Mouse (Mus musculus): ENCODE results near the gene Itk. TPM values are rescaled to one million over a fixed set of nuclear protein-coding genes. Genes with fewer than 3 reads are reported as not detected.

Gene Itk
- polyA plus RNA-seq, 1 experiment = 0.05 TPM

- TF ChIP-seq MYOG (IDR thresholded peaks at IDR 0.05; ENCODE audit: control insufficient read depth, extremely low read depth, insufficient read length) = no peak
- Histone ChIP-seq H3K27me3 (ENCODE audit: control insufficient read depth, insufficient read depth, insufficient read length) (no peaks in the 10 kb centered on the region), H3K79me2 (ENCODE audit: control insufficient read depth, insufficient read depth) (no peaks in the 10 kb centered on the region), H3K4me3 (ENCODE audit: insufficient read depth, poor library complexity, severe bottlenecking) (no peak overlapping the region), H3K79me3 (ENCODE audit: low read depth) (no peaks in the 10 kb centered on the region), H3ac (ENCODE audit: control insufficient read depth, insufficient read length, low read depth) (no peak overlapping the region), H3K36me3 (ENCODE audit: control insufficient read depth, insufficient read depth) (no peaks in the 10 kb centered on the region)
Observed at GRCm38 (mm10) chr11:46372331-46372953, 16.9 kb downstream of the Itk start.

- no peak for TF ChIP-seq MYOG (IDR thresholded peaks at IDR 0.05; ENCODE audit: control insufficient read depth, extremely low read depth, insufficient read length)
- no peak for TF ChIP-seq MAX (IDR thresholded peaks at IDR 0.05)
- TF ChIP-seq CTCF (IDR thresholded peaks at IDR 0.05; ENCODE audit: control insufficient read depth, insufficient read depth, insufficient read length) = no peak
- TF ChIP-seq FOSL1 (IDR thresholded peaks at IDR 0.05; ENCODE audit: insufficient read depth, low read length, poor library complexity, severe bottlenecking) = no peak
- TF ChIP-seq CEBPB (IDR thresholded peaks at IDR 0.05; ENCODE audit: low read depth) = no peak
- TF ChIP-seq USF1 (IDR thresholded peaks at IDR 0.05; ENCODE audit: low read depth) = no peak
- TF ChIP-seq MYOD1 (IDR thresholded peaks at IDR 0.05; ENCODE audit: control insufficient read depth, insufficient read length, low read depth) = no peak
Observed at GRCm38 (mm10) chr11:46371250-46371649, 18.1 kb downstream of the Itk start.

GRCm38 (mm10) chr11:46370457-46370856 is 18.9 kb downstream of the Itk start:
- no peak for TF ChIP-seq MAX (IDR thresholded peaks at IDR 0.05)
- no peak for TF ChIP-seq CEBPB (IDR thresholded peaks at IDR 0.05; ENCODE audit: low read depth)
- no peak for TF ChIP-seq CTCF (IDR thresholded peaks at IDR 0.05; ENCODE audit: control insufficient read depth, insufficient read depth, insufficient read length)
- no peak for TF ChIP-seq MYOD1 (IDR thresholded peaks at IDR 0.05; ENCODE audit: control insufficient read depth, insufficient read length, low read depth)
- no peak for TF ChIP-seq MYOG (IDR thresholded peaks at IDR 0.05; ENCODE audit: control insufficient read depth, extremely low read depth, insufficient read length)
- TF ChIP-seq USF1 (IDR thresholded peaks at IDR 0.05; ENCODE audit: low read depth) = no peak
- H3K4me3 ChIP-seq (ENCODE audit: insufficient read depth, poor library complexity, severe bottlenecking) = no peak overlapping the region
- H3K36me3 ChIP-seq (ENCODE audit: control insufficient read depth, insufficient read depth) = no peaks in the 10 kb centered on the region
- H3ac ChIP-seq (ENCODE audit: control insufficient read depth, insufficient read length, low read depth) = no peak overlapping the region
- H3K79me2 ChIP-seq (ENCODE audit: control insufficient read depth, insufficient read depth) = no peaks in the 10 kb centered on the region
- H3K79me3 ChIP-seq (ENCODE audit: low read depth) = no peaks in the 10 kb centered on the region
- no peaks in the 10 kb centered on the region for H3K27me3 ChIP-seq (ENCODE audit: control insufficient read depth, insufficient read depth, insufficient read length)

More at GRCm38 (mm10) chr11:46371250-46371649, 18.1 kb downstream of the Itk start:
- Histone ChIP-seq H3K27me3 (ENCODE audit: control insufficient read depth, insufficient read depth, insufficient read length) (no peaks in the 10 kb centered on the region), H3K79me2 (ENCODE audit: control insufficient read depth, insufficient read depth) (no peaks in the 10 kb centered on the region), H3K79me3 (ENCODE audit: low read depth) (no peaks in the 10 kb centered on the region), H3K4me3 (ENCODE audit: insufficient read depth, poor library complexity, severe bottlenecking) (no peak overlapping the region), H3K36me3 (ENCODE audit: control insufficient read depth, insufficient read depth) (no peaks in the 10 kb centered on the region), H3ac (ENCODE audit: control insufficient read depth, insufficient read length, low read depth) (no peak overlapping the region)

GRCm38 (mm10) chr11:46366357-46366756 is 23.0 kb downstream of the Itk start:
- no peak for TF ChIP-seq MYOG (IDR thresholded peaks at IDR 0.05; ENCODE audit: control insufficient read depth, extremely low read depth, insufficient read length)
- no peak for TF ChIP-seq MAX (IDR thresholded peaks at IDR 0.05)
- TF ChIP-seq MYOD1 (IDR thresholded peaks at IDR 0.05; ENCODE audit: control insufficient read depth, insufficient read length, low read depth) = no peak
- TF ChIP-seq USF1 (IDR thresholded peaks at IDR 0.05; ENCODE audit: low read depth) = no peak
- no peak for TF ChIP-seq FOSL1 (IDR thresholded peaks at IDR 0.05; ENCODE audit: insufficient read depth, low read length, poor library complexity, severe bottlenecking)
- no peak for TF ChIP-seq CEBPB (IDR thresholded peaks at IDR 0.05; ENCODE audit: low read depth)
- no peak for TF ChIP-seq CTCF (IDR thresholded peaks at IDR 0.05; ENCODE audit: control insufficient read depth, insufficient read depth, insufficient read length)

GRCm38 (mm10) chr11:46365744-46366143 is 23.6 kb downstream of the Itk start:
- no peaks in the 10 kb centered on the region for H3K27me3 ChIP-seq (ENCODE audit: control insufficient read depth, insufficient read depth, insufficient read length)
- TF ChIP-seq CEBPB (IDR thresholded peaks at IDR 0.05; ENCODE audit: low read depth) = no peak
- H3ac ChIP-seq (ENCODE audit: control insufficient read depth, insufficient read length, low read depth) = no peak overlapping the region
- no peaks in the 10 kb centered on the region for H3K36me3 ChIP-seq (ENCODE audit: control insufficient read depth, insufficient read depth)
- no peaks in the 10 kb centered on the region for H3K79me2 ChIP-seq (ENCODE audit: control insufficient read depth, insufficient read depth)
- no peaks in the 10 kb centered on the region for H3K79me3 ChIP-seq (ENCODE audit: low read depth)
- no peak overlapping the region for H3K4me3 ChIP-seq (ENCODE audit: insufficient read depth, poor library complexity, severe bottlenecking)

More at GRCm38 (mm10) chr11:46366357-46366756, 23.0 kb downstream of the Itk start:
- H3K36me3 ChIP-seq (ENCODE audit: control insufficient read depth, insufficient read depth) = no peaks in the 10 kb centered on the region
- no peaks in the 10 kb centered on the region for H3K27me3 ChIP-seq (ENCODE audit: control insufficient read depth, insufficient read depth, insufficient read length)
- no peaks in the 10 kb centered on the region for H3K79me2 ChIP-seq (ENCODE audit: control insufficient read depth, insufficient read depth)
- H3ac ChIP-seq (ENCODE audit: control insufficient read depth, insufficient read length, low read depth) = no peak overlapping the region
- no peak overlapping the region for H3K4me3 ChIP-seq (ENCODE audit: insufficient read depth, poor library complexity, severe bottlenecking)
- no peaks in the 10 kb centered on the region for H3K79me3 ChIP-seq (ENCODE audit: low read depth)

GRCm38 (mm10) chr11:46363864-46364263 is 25.5 kb downstream of the Itk start:
- H3K27me3 ChIP-seq (ENCODE audit: control insufficient read depth, insufficient read depth, insufficient read length) = no peaks in the 10 kb centered on the region
- no peaks in the 10 kb centered on the region for H3K79me3 ChIP-seq (ENCODE audit: low read depth)
- no peak overlapping the region for H3K4me3 ChIP-seq (ENCODE audit: insufficient read depth, poor library complexity, severe bottlenecking)
- H3ac ChIP-seq (ENCODE audit: control insufficient read depth, insufficient read length, low read depth) = no peak overlapping the region
- H3K36me3 ChIP-seq (ENCODE audit: control insufficient read depth, insufficient read depth) = no peaks in the 10 kb centered on the region
- H3K79me2 ChIP-seq (ENCODE audit: control insufficient read depth, insufficient read depth) = no peaks in the 10 kb centered on the region
- TF ChIP-seq MYOG (IDR thresholded peaks at IDR 0.05; ENCODE audit: control insufficient read depth, extremely low read depth, insufficient read length) (no peak), USF1 (IDR thresholded peaks at IDR 0.05; ENCODE audit: low read depth) (no peak), CTCF (IDR thresholded peaks at IDR 0.05; ENCODE audit: control insufficient read depth, insufficient read depth, insufficient read length) (no peak), FOSL1 (IDR thresholded peaks at IDR 0.05; ENCODE audit: insufficient read depth, low read length, poor library complexity, severe bottlenecking) (no peak), MAX (IDR thresholded peaks at IDR 0.05) (no peak), CEBPB (IDR thresholded peaks at IDR 0.05; ENCODE audit: low read depth) (no peak), MYOD1 (IDR thresholded peaks at IDR 0.05; ENCODE audit: control insufficient read depth, insufficient read length, low read depth) (no peak)
